Mouse (Mus musculus) hindbrain, embryonic 15.5 days (tissue): ENCODE measurements around the gene Sh3rf1. TPM values are rescaled to one million over a fixed set of nuclear protein-coding genes. Genes with fewer than 3 reads are reported as not detected.

Experiments used
- ATAC-seq: fragments of 200-750 bp; cut with Nextera tagmentation; 2 replicates; pipeline ENCODE4 v1.8.0; 2017; ENCODE audit warnings: low read depth, moderate number of reproducible peaks, moderate TSS enrichment; ENCODE audit not compliant: low FRiP score
- H3K27ac ChIP-seq: fragments of 300-500 bp; sonication (generic); replicated peaks from 2 replicates; pipeline ENCODE4 v1.5.1; 2015; ENCODE audit warnings: mild to moderate bottlenecking, inconsistent platforms
- H3K27me3 ChIP-seq: fragments of 300-500 bp; sonication (generic); 2 replicates; pipeline ENCODE4 v1.6.1; 2015; ENCODE audit warnings: control low read depth, inconsistent platforms
- H3K36me3 ChIP-seq: fragments of 300-500 bp; sonication (generic); 2 replicates; pipeline ENCODE4 v1.6.1; 2015; ENCODE audit warnings: control low read depth, inconsistent platforms
- H3K4me1 ChIP-seq: fragments of 300-500 bp; sonication (generic); replicated peaks from 2 replicates; pipeline ENCODE4 v1.6.1; 2015; ENCODE audit warnings: control low read depth, inconsistent platforms
- H3K4me2 ChIP-seq: fragments of 300-500 bp; sonication (generic); 2 replicates; pipeline ENCODE4 v1.6.1; 2015; ENCODE audit warnings: moderate library complexity, mild to moderate bottlenecking, inconsistent platforms
- H3K4me3 ChIP-seq: fragments of 300-500 bp; sonication (generic); 2 replicates; pipeline ENCODE4 v1.5.1; 2015; ENCODE audit warnings: mild to moderate bottlenecking, inconsistent platforms
- H3K9ac ChIP-seq: fragments of 300-500 bp; sonication (generic); 2 replicates; pipeline ENCODE4 v1.6.1; 2015; ENCODE audit warnings: inconsistent platforms
- H3K9me3 ChIP-seq: fragments of 300-500 bp; sonication (generic); 2 replicates; pipeline ENCODE4 v1.6.1; 2016; ENCODE audit warnings: control low read depth, inconsistent platforms
- WGBS: fragments of 180-500 bp; shearing (Covaris S2); methylation state at CpG from one replicate; pipeline ENCODE4 v1.1.7; 2015; 5-methylcytosine and 5-hydroxymethylcytosine counted together
- polyA plus RNA-seq: library from polyadenylated mRNA; unstranded; fragments of >200 nt; fragmentation: Nextera tagmentation; extraction: Ambion mirVana; gene quantifications from 2 replicates; pipeline ENCODE4 v1.2.1, GENCODE M21; 2015

Gene Sh3rf1
- polyA plus RNA-seq, 1 experiment from 2014 or later: 28.0 TPM

DNA sequence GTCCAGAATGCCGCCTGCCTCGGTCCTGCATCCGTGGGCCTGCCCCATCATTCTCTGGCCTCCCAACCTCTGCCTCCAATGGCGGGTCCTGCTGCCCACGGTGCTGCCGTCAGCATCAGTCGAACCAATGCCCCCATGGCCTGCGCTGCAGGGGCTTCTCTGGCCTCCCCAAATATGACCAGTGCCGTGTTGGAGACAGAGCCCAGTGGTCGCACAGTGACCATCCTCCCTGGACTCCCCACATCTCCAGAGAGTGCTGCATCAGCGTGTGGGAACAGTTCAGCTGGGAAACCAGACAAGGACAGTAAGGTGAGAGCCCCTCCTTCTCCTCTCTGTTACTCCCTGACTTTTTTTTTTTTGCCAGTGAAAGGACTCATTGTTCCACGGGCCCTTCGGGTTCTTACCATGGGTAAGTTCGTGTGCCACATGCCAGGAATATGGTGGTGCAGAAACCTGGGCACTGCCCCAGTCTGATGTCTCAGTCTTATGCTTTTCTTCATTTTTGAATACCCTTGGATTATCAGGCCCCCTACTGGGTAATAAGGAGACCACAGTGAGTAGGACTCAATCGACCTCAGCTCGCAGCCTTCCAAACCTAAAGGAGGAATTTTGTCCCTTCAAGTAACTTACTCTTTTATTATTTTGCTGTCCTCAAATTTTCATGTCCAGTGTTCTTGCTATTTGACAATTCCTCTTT, 150.5 kb downstream of the Sh3rf1 start:
- Histone ChIP-seq H3K9ac (no peak overlapping the region), H3K36me3 (peaks cover 8% of the 10 kb centered on the region; the same call in 1 of the 2 replicates), H3K27me3 (no peaks in the 10 kb centered on the region), H3K4me3 (no peak overlapping the region), H3K4me1 (peaks cover 10% of the 10 kb centered on the region), H3K4me2 (no peak overlapping the region), H3K27ac (no peak overlapping the region), H3K9me3 (no peaks in the 10 kb centered on the region)
- peak; percentile 38; the same call in 1 of the 2 replicates for ATAC-seq
- WGBS: 84% methylated on average over 16 of the region's 16 CpGs

DNA sequence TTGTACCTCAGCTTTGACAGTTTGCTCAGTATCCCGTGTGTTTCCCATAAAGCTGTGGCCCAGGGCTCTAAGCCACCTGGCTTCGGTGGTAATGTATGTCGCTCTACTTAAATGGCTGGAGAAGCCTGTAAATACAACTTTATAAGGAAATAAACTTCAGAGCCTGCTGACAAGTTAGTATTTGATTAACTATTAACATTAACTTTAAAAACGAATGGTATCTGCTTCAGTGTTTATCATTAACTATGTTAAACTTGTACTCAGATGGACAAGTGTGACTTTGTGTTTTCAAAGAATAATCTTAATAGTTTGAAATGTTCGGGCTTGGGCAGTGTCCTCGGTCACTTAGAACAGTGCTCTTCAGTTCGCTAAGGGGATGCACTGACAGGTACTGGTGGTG, 151.5 kb downstream of the Sh3rf1 start:
- ATAC-seq: no peak
- Histone ChIP-seq H3K27me3 (no peaks in the 10 kb centered on the region), H3K9me3 (no peaks in the 10 kb centered on the region), H3K27ac (no peak overlapping the region), H3K9ac (no peak overlapping the region), H3K4me1 (peaks cover 11% of the 10 kb centered on the region), H3K36me3 (peaks cover 8% of the 10 kb centered on the region; the same call in 1 of the 2 replicates), H3K4me3 (no peak overlapping the region), H3K4me2 (no peak overlapping the region)
- 95% methylated on average over 7 of the region's 7 CpGs for WGBS

DNA sequence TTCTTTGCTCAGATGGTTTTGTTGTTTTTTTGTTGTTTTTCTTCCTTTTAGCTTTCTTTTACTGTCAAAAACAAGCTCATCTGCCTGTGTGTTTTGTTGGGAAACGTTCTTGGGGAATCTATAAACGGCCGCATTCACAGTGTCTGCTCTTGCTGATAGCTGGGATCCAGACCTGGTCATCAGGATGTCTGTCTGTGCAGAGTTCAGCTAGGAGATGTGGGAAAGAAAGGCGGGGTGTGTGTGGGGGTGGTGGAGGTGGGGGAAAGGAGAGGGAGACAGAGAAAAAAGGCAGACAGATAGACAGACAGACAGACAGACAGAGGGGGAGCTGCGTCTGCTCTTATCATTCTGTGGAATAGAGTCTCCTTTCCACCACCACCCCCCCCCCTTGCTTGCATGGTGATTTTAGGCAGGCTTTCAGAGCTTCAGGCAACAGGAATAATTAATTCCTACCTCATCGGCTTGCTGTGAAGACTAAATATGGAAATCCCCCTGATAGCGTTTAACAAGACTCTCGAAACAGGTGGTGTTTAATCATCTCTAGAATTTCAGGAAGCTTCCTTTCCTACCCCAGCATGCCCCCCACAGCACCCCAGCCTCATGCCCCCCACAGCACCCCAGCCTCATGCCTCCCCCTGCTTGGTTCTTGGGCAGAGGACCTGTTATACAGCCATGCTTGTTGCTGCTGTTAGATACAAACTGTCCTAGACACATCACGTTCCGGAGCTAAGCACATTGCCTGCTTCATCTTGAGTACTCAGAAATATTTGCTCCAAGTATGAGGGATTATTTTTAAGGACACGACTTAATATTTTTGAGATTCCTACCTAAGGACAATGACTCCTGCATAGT, 155.4 kb downstream of the Sh3rf1 start:
- peak overlapping the region; percentile 48 for H3K27ac ChIP-seq
- peak; percentile 52; the same call in 1 of the 2 replicates for ATAC-seq
- WGBS: 60% methylated on average over 11 of the region's 11 CpGs

DNA sequence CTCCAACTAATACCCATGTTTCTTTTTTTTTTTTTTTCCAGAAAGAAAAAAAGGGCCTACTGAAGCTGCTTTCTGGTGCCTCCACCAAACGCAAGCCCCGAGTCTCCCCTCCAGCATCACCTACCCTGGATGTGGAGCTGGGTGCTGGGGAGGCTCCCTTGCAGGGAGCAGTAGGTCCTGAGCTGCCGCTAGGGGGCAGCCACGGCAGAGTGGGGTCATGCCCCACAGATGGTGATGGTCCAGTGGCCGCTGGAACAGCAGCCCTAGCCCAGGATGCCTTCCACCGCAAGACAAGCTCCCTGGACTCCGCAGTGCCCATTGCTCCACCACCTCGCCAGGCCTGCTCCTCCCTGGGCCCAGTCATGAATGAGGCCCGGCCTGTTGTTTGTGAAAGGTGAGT, 160.9 kb downstream of the Sh3rf1 start:
- Histone ChIP-seq H3K9ac (no peak overlapping the region), H3K9me3 (no peaks in the 10 kb centered on the region)
- 82% methylated on average over 9 of the region's 9 CpGs for WGBS

More for the DNA sequence above, 155.4 kb downstream of the Sh3rf1 start:
- no peak overlapping the region for H3K4me3 ChIP-seq
- no peaks in the 10 kb centered on the region for H3K9me3 ChIP-seq
- 0 out of 2 replicates have a peak, but pooled peaks cover 6% of the 10 kb centered on the region for H3K36me3 ChIP-seq
- no peak overlapping the region for H3K4me2 ChIP-seq
- no peaks in the 10 kb centered on the region for H3K27me3 ChIP-seq
- H3K9ac ChIP-seq: no peak overlapping the region
- H3K4me1 ChIP-seq: peaks cover 11% of the 10 kb centered on the region

DNA sequence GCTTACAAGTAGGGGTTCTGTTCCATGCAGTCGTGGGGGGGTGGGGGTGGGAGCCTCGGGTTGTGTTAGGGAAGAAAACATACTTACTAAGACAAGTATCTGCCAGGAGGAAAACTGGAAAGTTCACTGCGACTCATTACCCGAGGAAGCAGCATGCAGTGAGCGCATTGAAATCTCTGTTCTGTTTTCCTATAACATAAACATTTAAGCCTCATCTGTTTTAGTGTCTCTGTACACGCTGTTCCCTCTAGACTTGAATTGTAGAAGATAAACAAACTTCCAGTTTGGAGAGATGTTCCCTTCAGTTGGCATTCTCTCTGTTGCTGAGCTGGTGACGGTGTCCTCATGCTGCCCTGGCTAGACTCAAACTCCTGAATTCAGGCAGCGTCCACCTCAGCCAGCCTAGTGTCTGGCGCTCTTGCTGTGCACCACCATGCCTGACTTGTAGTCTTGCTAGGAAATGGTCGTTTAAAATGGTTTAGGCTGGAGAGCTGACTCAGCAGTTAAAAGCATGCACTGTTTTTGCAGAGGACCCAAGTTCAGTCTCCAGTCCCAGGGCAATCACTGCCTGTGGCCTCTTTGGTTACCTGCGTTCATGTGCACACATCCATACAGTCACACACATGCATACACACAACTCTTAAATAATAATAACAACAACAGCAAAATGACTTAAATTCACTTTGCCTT, 162.0 kb downstream of the Sh3rf1 start:
- Histone ChIP-seq H3K27ac (peak overlapping the region; percentile 75; the same call in 1 of the 2 replicates), H3K27me3 (no peaks in the 10 kb centered on the region), H3K4me2 (no peak overlapping the region), H3K36me3 (peaks cover 12% of the 10 kb centered on the region; the same call in 1 of the 2 replicates), H3K9me3 (no peaks in the 10 kb centered on the region), H3K9ac (no peak overlapping the region), H3K4me1 (peaks cover 27% of the 10 kb centered on the region), H3K4me3 (no peak overlapping the region)
- ATAC-seq: no peak
- WGBS: 70% methylated on average over 11 of the region's 11 CpGs

More for the DNA sequence above, 160.9 kb downstream of the Sh3rf1 start:
- no peak overlapping the region for H3K4me3 ChIP-seq
- peaks cover 24% of the 10 kb centered on the region for H3K4me1 ChIP-seq
- H3K27ac ChIP-seq: no peak overlapping the region
- H3K36me3 ChIP-seq: peaks cover 12% of the 10 kb centered on the region; the same call in 1 of the 2 replicates
- no peaks in the 10 kb centered on the region for H3K27me3 ChIP-seq
- H3K4me2 ChIP-seq: no peak overlapping the region
- ATAC-seq: no peak

DNA sequence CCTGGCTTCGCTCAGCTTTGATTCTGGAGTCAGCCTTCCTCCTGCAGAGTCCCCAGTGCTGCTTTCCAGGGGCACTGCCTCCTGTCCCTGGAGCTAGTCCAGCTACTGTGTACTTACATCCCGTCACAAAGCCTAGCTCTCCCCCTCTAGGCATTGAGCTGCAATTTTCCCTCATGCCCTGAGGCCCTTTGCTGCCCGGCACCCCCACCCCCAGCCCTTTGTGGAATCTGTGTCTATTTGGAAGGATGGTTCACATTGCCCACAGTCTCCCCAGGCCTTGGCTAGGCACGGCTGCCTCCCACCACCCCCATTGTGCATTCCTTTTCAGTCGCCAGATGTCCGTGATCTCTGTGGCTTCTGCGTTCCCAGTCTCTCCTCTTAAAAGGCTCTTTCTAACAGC, 163.0 kb downstream of the Sh3rf1 start:
- Histone ChIP-seq H3K9ac (no peak overlapping the region), H3K27me3 (no peaks in the 10 kb centered on the region), H3K4me2 (0 out of 2 replicates have a peak overlapping the region, but pooled peaks have one; percentile 11), H3K27ac (peak overlapping the region; percentile 75), H3K36me3 (peaks cover 8% of the 10 kb centered on the region; the same call in 1 of the 2 replicates), H3K9me3 (no peaks in the 10 kb centered on the region), H3K4me1 (peaks cover 31% of the 10 kb centered on the region), H3K4me3 (no peak overlapping the region)
- 9% methylated on average over 7 of the region's 7 CpGs for WGBS
- peak; percentile 86 for ATAC-seq

DNA sequence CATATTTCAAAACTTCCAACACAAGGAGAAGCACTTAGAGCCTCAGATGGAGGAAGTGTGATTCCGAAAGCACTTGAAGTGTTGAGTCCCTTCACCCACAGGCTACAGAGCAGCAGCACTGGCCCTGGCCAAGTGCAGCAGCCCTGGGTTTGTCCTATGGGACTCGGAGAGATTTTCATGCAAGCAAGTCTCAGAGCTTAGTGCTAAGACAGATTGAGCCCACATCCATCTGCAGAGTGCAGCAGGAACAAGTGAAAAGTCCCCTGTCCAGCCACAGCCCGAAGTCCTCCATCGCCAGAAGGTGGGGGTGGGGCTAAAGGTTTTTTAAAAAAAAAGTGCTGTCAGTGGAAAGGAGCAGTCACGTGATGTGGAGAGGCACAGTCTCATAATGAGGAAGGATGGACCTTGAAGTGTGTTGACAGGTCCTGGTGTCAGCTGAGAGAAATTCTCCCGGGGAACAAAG, 163.9 kb downstream of the Sh3rf1 start:
- H3K4me1 ChIP-seq: peaks cover 31% of the 10 kb centered on the region
- WGBS: 19% methylated on average over 6 of the region's 6 CpGs
- 0 out of 2 replicates have a peak overlapping the region, but pooled peaks have one; percentile 11 for H3K4me2 ChIP-seq

DNA sequence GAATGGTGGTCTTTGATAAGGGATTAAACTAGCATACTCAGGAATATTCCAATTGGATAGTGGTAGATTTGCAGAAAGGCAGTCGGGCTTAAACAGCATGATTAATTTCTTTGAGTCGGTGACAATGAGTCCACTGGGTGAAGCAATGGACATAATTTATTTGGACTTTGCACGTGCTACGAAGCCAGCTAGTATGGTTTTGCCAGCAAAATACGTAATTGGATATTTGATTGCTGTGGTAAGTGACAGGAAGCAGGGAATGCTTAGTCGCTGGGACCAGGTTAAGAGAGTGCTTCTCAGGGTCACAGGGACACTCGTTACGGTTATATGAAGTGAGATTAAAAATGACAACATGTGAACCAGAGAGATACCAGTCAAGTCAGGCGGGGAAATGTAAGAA, 164.7 kb downstream of the Sh3rf1 start:
- WGBS: 51% methylated on average over 9 of the region's 9 CpGs
- Histone ChIP-seq H3K4me2 (no peak overlapping the region), H3K27me3 (no peaks in the 10 kb centered on the region), H3K27ac (peak overlapping the region; percentile 75; the same call in 1 of the 2 replicates), H3K36me3 (peaks cover 8% of the 10 kb centered on the region; the same call in 1 of the 2 replicates), H3K9ac (no peak overlapping the region), H3K4me1 (peaks cover 31% of the 10 kb centered on the region), H3K4me3 (no peak overlapping the region), H3K9me3 (no peaks in the 10 kb centered on the region)
- ATAC-seq: no peak

More for the DNA sequence above, 163.9 kb downstream of the Sh3rf1 start:
- 0 out of 2 replicates have a peak, but pooled peaks have one; percentile 25 for ATAC-seq
- Histone ChIP-seq H3K4me3 (no peak overlapping the region), H3K36me3 (peaks cover 8% of the 10 kb centered on the region; the same call in 1 of the 2 replicates), H3K9me3 (no peaks in the 10 kb centered on the region), H3K9ac (no peak overlapping the region), H3K27ac (peak overlapping the region; percentile 75), H3K27me3 (no peaks in the 10 kb centered on the region)

DNA sequence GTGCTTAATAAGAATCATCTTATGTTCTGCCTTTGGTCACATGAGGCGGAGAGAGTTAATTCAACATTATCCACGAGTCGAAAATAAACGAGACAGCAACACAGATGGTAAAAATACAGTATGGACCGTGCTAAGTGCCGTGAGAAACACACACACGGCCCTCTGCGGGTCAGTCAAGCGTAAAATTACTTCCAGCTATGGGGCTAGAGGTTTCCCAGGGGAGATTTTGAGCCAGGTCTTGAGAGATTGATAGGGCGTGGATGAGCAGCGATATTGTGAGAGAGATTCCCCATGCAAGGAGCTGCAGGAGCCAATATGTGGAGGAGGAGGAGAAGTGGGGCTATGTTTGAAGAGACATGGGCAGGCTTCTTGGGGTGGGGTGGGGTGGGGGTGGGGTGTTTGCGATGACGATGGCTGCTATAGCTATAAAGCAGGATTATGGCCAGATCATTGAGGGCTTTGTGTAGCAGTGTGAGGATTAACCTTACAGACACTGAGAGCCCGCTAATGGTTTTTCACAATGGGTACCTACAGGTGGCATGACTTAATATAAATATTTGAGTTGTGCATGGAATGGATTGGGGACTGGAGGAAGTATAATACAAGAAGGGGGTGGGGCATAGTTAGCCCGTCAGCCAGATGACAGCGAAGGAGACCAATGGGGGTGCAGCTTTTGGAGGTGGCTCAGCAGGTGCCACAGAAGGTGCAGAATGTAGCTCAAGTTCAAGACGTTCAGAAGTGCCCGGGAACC, 166.8 kb downstream of the Sh3rf1 start:
- WGBS: 45% methylated on average over 18 of the region's 18 CpGs
- Histone ChIP-seq H3K4me3 (no peak overlapping the region), H3K4me1 (peaks cover 31% of the 10 kb centered on the region), H3K36me3 (no peaks in the 10 kb centered on the region), H3K4me2 (no peak overlapping the region), H3K27me3 (no peaks in the 10 kb centered on the region), H3K27ac (no peak overlapping the region), H3K9ac (no peak overlapping the region), H3K9me3 (no peaks in the 10 kb centered on the region)
- no peak for ATAC-seq

DNA sequence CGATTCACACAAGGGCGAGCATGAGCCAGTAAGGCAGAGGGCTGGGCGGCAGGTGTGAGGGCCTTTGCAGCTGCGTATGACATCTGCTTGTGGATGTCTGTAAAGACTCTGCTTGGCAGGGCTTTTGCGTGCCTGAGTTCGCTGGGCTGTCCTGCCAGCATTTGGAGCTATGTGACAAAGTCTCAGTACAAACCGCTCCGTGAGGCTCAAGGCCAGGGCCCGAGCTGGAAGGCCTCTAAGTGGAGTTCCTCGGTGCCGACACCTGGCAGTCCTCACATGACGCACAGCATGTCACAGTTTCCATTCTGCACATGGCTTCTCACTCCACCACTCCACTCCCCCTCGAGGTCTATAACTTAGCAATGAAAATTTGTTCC, 167.4 kb downstream of the Sh3rf1 start:
- 69% methylated on average over 13 of the region's 13 CpGs for WGBS

DNA sequence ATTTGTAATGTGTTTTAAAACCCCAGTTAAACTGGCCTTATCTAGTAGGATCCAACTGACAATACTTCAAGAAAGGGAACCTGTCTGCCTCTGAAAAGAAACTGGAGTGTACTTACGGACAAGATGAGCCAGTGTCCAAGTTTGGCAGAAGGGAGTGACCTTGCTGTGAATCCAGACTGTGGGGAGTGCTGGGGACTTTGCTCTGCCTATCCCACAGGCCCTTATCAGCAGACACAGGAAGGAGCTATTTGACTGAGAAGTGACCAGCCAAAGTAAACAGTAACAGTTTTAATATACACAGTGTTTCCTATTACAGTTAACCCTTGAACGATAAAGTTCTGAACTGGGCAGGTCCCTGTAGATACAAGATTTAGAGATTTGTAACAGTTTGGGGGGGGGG, 173.5 kb downstream of the Sh3rf1 start:
- no peak overlapping the region for H3K27ac ChIP-seq
- H3K4me1 ChIP-seq: no peaks in the 10 kb centered on the region
- WGBS: 86% methylated on average over 2 of the region's 2 CpGs
- H3K9me3 ChIP-seq: no peaks in the 10 kb centered on the region
- H3K27me3 ChIP-seq: no peaks in the 10 kb centered on the region
- H3K4me2 ChIP-seq: no peak overlapping the region
- H3K36me3 ChIP-seq: no peaks in the 10 kb centered on the region
- no peak overlapping the region for H3K9ac ChIP-seq
- ATAC-seq: no peak
- no peak overlapping the region for H3K4me3 ChIP-seq

More for the DNA sequence above, 167.4 kb downstream of the Sh3rf1 start:
- Histone ChIP-seq H3K4me3 (no peak overlapping the region), H3K27me3 (no peaks in the 10 kb centered on the region), H3K9me3 (no peaks in the 10 kb centered on the region), H3K9ac (no peak overlapping the region), H3K36me3 (no peaks in the 10 kb centered on the region), H3K4me1 (peaks cover 25% of the 10 kb centered on the region), H3K4me2 (no peak overlapping the region), H3K27ac (no peak overlapping the region)
- no peak for ATAC-seq
